Mouse (Mus musculus) C2C12 (cell line): ENCODE results near the gene Gja4. TPM values are rescaled to one million over a fixed set of nuclear protein-coding genes. Genes with fewer than 3 reads are reported as not detected.
A peak's percentile ranks its signal among the peaks of the same experiment; 100 is the strongest.

Source experiments
- H3K27me3 ChIP-seq: one replicate; pipeline ENCODE4 v1.6.1; 2011; ENCODE audit not compliant: control insufficient read depth, insufficient read depth, insufficient read length
- H3K36me3 ChIP-seq: one replicate; pipeline ENCODE4 v1.6.1; 2011; ENCODE audit not compliant: control insufficient read depth, insufficient read depth
- H3K4me3 ChIP-seq: one replicate; pipeline ENCODE4 v1.5.1; 2011; ENCODE audit warnings: mild to moderate bottlenecking, control low read depth; ENCODE audit not compliant: poor library complexity, insufficient read depth, severe bottlenecking
- H3K79me2 ChIP-seq: one replicate; pipeline ENCODE4 v1.6.1; 2011; ENCODE audit not compliant: control insufficient read depth, insufficient read depth
- H3K79me3 ChIP-seq: one replicate; pipeline ENCODE4 v1.6.1; 2011; ENCODE audit warnings: low read depth, control low read depth
- H3ac ChIP-seq: one replicate; pipeline ENCODE3; 2011; ENCODE audit warnings: low read depth; ENCODE audit not compliant: control insufficient read depth, insufficient read length
- CEBPB ChIP-seq: IDR thresholded peaks from one replicate; pipeline ENCODE4 v1.6.1; 2011; ENCODE audit warnings: low read depth, mild to moderate bottlenecking, control low read depth, moderate library complexity
- CTCF ChIP-seq: IDR thresholded peaks from one replicate; pipeline ENCODE4 v1.5.1; 2011; ENCODE audit not compliant: control insufficient read depth, insufficient read depth, insufficient read length
- FOSL1 ChIP-seq: IDR thresholded peaks from one replicate; pipeline ENCODE4 v1.8.0; 2011; ENCODE audit warnings: mild to moderate bottlenecking, low read length; ENCODE audit not compliant: poor library complexity, insufficient read depth, severe bottlenecking
- MAX ChIP-seq: IDR thresholded peaks from one replicate; pipeline ENCODE4 v1.6.1; 2011; ENCODE audit warnings: mild to moderate bottlenecking, control low read depth
- MYOD1 ChIP-seq: IDR thresholded peaks from one replicate; pipeline ENCODE4 v1.6.1; 2011; ENCODE audit warnings: low read depth; ENCODE audit not compliant: control insufficient read depth, insufficient read length
- MYOG ChIP-seq: IDR thresholded peaks from one replicate; pipeline ENCODE4 v1.6.1; 2011; ENCODE audit not compliant: control insufficient read depth, insufficient read length; ENCODE audit errors: extremely low read depth
- USF1 ChIP-seq: IDR thresholded peaks from one replicate; pipeline ENCODE4 v1.6.1; 2011; ENCODE audit warnings: low read depth, mild to moderate bottlenecking, control low read depth, moderate library complexity
- polyA plus RNA-seq: library from polyadenylated mRNA; unstranded; fragments of >200 nt; fragmentation: generic; extraction: Trizol; gene quantifications from one replicate; pipeline ENCODE4 v1.2.1, GENCODE M21; 2012; ENCODE audit warnings: missing spikeins

Gja4 gene
- polyA plus RNA-seq, 1 experiment, result 0.07 TPM

DNA sequence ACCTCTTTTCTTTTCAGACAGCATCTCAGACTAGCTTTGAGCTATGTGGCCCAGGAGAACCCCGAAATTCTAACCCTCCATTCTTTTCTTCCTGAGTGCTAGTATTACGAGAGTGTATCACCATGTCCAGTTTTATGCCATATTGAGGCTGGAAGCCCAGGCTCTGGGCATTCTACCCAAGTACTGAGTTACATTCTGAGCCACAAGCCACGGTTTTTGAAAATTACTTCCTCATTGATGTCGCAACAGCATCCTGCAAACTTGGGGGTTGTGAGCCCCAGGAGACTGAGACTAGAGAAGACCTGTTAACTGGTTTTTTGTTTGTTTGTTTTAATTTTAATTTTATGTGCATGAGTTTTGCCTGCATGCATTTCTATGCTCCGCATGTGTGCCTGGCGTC, 13.9 kb upstream of the Gja4 start:
- TF ChIP-seq MAX (no peak), CEBPB (peak; percentile 95)
- H3K27me3 ChIP-seq, result no peaks in the 10 kb centered on the region

DNA sequence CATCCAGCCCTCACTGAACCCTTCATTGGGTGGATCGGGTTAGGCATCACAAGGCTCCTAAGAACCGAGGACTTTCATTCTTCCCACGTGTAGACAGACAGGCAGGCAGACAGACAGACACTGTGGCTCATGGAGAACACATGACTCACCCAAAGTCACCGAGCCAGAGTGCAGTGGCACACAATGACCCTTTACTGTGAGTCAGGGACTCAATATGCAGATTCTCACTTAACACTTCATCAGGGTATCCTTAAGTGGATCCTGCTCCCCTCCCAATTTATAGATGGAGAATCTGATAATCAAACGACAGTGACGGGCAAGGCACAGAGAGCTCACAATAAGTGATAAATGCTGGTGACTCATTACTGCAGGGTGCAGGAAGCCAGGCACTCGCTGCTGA, 13.4 kb upstream of the Gja4 start:
- Histone ChIP-seq H3ac (no peak overlapping the region), H3K27me3 (no peaks in the 10 kb centered on the region), H3K79me2 (no peaks in the 10 kb centered on the region), H3K4me3 (no peak overlapping the region), H3K36me3 (no peaks in the 10 kb centered on the region), H3K79me3 (no peaks in the 10 kb centered on the region)
- peak; percentile 64 for TF ChIP-seq MAX
- TF ChIP-seq MYOG, result no peak
- TF ChIP-seq USF1, result no peak
- peak; percentile 61 for TF ChIP-seq FOSL1
- TF ChIP-seq CEBPB, result no peak

More for the DNA sequence above, 13.9 kb upstream of the Gja4 start:
- Histone ChIP-seq H3ac (no peak overlapping the region), H3K4me3 (no peak overlapping the region), H3K79me2 (no peaks in the 10 kb centered on the region), H3K36me3 (no peaks in the 10 kb centered on the region), H3K79me3 (no peaks in the 10 kb centered on the region)

DNA sequence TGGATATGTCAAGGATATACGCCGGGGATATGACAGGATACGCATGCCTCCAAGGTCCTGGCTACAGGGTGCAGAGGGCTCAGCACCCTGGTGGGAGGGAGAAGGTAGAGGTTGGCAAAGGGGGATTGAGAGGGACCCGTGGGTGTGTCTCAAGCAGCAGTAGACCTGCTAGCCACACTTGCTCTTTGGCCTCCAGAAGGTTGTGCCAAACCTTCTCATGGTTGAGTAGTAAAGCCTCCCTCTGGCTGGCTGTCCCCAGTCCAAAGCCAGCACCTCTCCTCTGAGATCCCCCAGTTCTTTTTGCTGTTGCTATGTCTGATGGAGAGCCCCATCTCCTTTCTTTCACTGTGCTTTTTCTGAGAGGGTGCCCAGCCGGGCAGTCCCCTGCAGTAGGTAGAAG, 11.4 kb upstream of the Gja4 start:
- no peak overlapping the region for H3ac ChIP-seq
- no peaks in the 10 kb centered on the region for H3K79me3 ChIP-seq
- no peaks in the 10 kb centered on the region for H3K36me3 ChIP-seq
- no peaks in the 10 kb centered on the region for H3K79me2 ChIP-seq
- no peak overlapping the region for H3K4me3 ChIP-seq
- TF ChIP-seq MYOG, result no peak
- TF ChIP-seq MAX, result no peak
- no peak for TF ChIP-seq MYOD1
- no peak for TF ChIP-seq FOSL1
- no peak for TF ChIP-seq CTCF
- no peak for TF ChIP-seq CEBPB
- TF ChIP-seq USF1, result no peak
- no peaks in the 10 kb centered on the region for H3K27me3 ChIP-seq

DNA sequence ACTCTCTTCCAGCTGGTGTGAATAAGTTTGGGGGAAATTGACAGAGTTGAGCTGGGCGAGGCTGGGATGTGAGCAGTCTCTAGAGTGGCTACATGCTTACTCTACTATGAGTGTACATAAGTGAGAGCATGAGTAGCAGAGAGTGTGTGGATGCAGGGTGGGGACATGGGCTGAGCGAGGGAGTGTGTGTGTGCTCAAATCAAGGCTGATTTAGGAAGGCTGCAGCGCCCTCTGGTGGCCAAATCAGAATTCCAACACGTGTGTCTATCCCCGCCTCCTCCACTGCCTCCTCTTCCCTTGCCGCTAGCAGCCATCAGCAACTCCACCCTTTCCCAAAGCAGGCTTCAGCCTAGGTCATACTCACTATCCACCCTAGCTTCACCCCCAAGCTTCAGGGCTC, 10.9 kb upstream of the Gja4 start:
- Histone ChIP-seq H3K36me3 (no peaks in the 10 kb centered on the region), H3K79me2 (no peaks in the 10 kb centered on the region), H3ac (no peak overlapping the region), H3K27me3 (no peaks in the 10 kb centered on the region), H3K79me3 (no peaks in the 10 kb centered on the region), H3K4me3 (no peak overlapping the region)
- TF ChIP-seq USF1 (no peak), CTCF (peak; percentile 67), MAX (peak; percentile 60)

DNA sequence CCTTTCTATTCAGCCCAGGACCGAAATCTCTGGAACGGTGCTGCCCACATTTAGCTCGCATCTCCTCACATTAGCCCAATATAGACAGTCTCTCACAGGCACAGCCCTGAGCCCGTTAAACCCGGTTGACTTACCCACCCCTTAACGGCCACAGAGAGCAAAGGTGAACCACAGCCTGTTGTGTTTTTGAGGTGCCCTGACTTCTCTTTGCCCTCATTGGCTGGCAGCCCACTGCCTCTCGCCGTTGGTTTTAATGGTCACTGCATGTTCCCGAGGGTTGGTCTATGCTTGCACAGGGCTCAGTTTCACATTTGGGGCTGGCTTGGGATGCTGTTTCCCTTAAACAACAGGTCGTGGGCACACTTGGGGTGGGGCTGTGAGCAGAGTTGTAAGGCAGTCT, 10.5 kb upstream of the Gja4 start:
- Histone ChIP-seq H3K4me3 (no peak overlapping the region), H3K79me2 (no peaks in the 10 kb centered on the region), H3K79me3 (no peaks in the 10 kb centered on the region), H3K27me3 (no peaks in the 10 kb centered on the region), H3ac (no peak overlapping the region), H3K36me3 (no peaks in the 10 kb centered on the region)
- no peak for TF ChIP-seq CEBPB
- TF ChIP-seq USF1, result no peak
- TF ChIP-seq MYOD1, result no peak
- no peak for TF ChIP-seq MYOG
- TF ChIP-seq CTCF, result no peak

DNA sequence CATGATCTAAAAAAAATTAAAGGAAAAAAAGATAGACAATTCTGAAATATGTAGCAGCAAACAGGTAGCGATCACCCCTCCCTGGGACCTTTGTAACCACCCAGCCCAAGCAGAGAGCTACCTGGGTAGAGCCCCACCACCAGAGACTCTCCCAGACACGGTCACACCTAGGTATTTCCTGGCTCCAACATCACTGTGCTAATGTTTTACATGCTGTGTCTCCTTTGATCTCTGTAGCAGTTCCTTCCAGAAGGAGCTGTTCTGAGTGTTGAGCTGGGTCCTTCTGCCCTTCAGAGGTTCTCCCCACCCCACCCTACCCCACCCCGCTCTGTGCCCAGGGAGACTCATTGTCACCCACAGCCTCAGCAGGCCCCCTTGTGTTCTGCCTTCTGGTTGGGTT, 9.8 kb upstream of the Gja4 start:
- no peaks in the 10 kb centered on the region for H3K36me3 ChIP-seq
- no peak overlapping the region for H3K4me3 ChIP-seq
- H3ac ChIP-seq, result no peak overlapping the region
- H3K79me3 ChIP-seq, result no peaks in the 10 kb centered on the region
- no peak for TF ChIP-seq MYOG
- no peak for TF ChIP-seq CEBPB
- no peak for TF ChIP-seq CTCF
- no peak for TF ChIP-seq FOSL1
- no peak for TF ChIP-seq USF1
- no peak for TF ChIP-seq MYOD1
- TF ChIP-seq MAX, result no peak
- H3K79me2 ChIP-seq, result no peaks in the 10 kb centered on the region
- H3K27me3 ChIP-seq, result no peaks in the 10 kb centered on the region

- no peak overlapping the region for H3K4me3 ChIP-seq
- H3K36me3 ChIP-seq, result no peaks in the 10 kb centered on the region
- H3K79me3 ChIP-seq, result no peaks in the 10 kb centered on the region
- H3K27me3 ChIP-seq, result no peaks in the 10 kb centered on the region
- no peak overlapping the region for H3ac ChIP-seq
- TF ChIP-seq CTCF, result peak; percentile 42
- no peak for TF ChIP-seq MAX
- no peaks in the 10 kb centered on the region for H3K79me2 ChIP-seq
Observed at GRCm38 (mm10) chr4:127319613-127320012, 5.8 kb upstream of the Gja4 start.
